Comparison of ENCODE assay signal across 15 mouse cellular contexts in the genomic region with DNA sequence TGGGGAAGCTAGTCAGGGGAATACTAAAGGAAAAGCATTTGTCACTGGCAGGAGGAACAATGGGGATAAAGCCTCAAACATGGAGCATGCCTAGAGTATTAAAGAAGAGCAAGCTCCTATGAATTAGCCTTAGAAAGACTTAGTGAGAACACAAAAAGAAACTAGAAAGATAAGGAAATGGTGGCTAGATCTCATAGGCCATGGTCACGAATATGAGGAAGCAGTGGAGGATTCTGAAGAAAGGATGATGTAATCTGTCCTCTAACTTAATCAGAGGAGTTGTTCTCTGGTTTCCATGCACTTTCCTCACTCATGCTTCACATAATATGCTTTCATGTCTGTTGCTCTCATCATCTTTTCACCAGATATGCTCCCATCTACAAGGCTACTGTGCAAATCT.
"Had no signal": no experiment of that assay in that cellular context is flagged by ENCODE, and none has a peak within 500 bp of the region (broad histone marks: within the 10 kb centered on the region; RNA-seq: fewer than 3 reads in every experiment).

No protein-coding gene starts in this region.

- H3K4me1 ChIP-seq: kidney, embryonic 15.5 days; limb, embryonic 12.5 days; liver, embryonic 13.5 days; stomach, embryonic 15.5 days had no signal

- H3K27me3 ChIP-seq: kidney, embryonic 15.5 days; limb, embryonic 12.5 days; liver, embryonic 13.5 days; lung, embryonic 15.5 days; midbrain, embryonic 13.5 days; stomach, embryonic 15.5 days had no signal

- H3K4me3 ChIP-seq: kidney, embryonic 15.5 days; left cerebral cortex, adult 2 months; limb, embryonic 12.5 days; liver, embryonic 13.5 days; lung, embryonic 15.5 days; midbrain, embryonic 13.5 days; stomach, embryonic 15.5 days had no signal

- H3K9me3 ChIP-seq: kidney, embryonic 15.5 days; limb, embryonic 12.5 days; liver, embryonic 13.5 days; lung, embryonic 15.5 days; midbrain, embryonic 13.5 days; stomach, embryonic 15.5 days had no signal

- H3K4me2 ChIP-seq: kidney, embryonic 15.5 days; limb, embryonic 12.5 days; liver, embryonic 13.5 days; lung, embryonic 15.5 days; midbrain, embryonic 13.5 days; stomach, embryonic 15.5 days had no signal

- DNase-seq: kidney, postnatal 14 days; liver; liver, embryonic 13.5 days; liver, postnatal 0 days; lung, postnatal 14 days; right cerebral cortex, postnatal 14 days; thymus, adult 2 months; thymus, postnatal 25 days had no signal

- H3K36me3 ChIP-seq: kidney, embryonic 15.5 days; limb, embryonic 12.5 days; liver, embryonic 13.5 days; lung, embryonic 15.5 days; midbrain, embryonic 13.5 days; stomach, embryonic 15.5 days had no signal

- H3K9ac ChIP-seq: kidney, embryonic 15.5 days; limb, embryonic 12.5 days; liver, embryonic 13.5 days; liver, postnatal 0 days; lung, embryonic 15.5 days; midbrain, embryonic 13.5 days; stomach, embryonic 15.5 days had no signal

- H3K27ac ChIP-seq: kidney, embryonic 15.5 days; left cerebral cortex, adult 2 months; limb, embryonic 12.5 days; liver, embryonic 13.5 days; lung, embryonic 15.5 days; macrophage; midbrain, embryonic 13.5 days; stomach, embryonic 15.5 days had no signal

- ATAC-seq: liver, postnatal 0 days; midbrain, embryonic 13.5 days had no signal
